Mouse (Mus musculus) hindbrain, embryonic 14.5 days (tissue): ENCODE measurements around the gene Kif26b. TPM values are rescaled to one million over a fixed set of nuclear protein-coding genes. Genes with fewer than 3 reads are reported as not detected.

Experiments
- ATAC-seq: fragments of 200-750 bp; cut with Nextera tagmentation; 2 replicates; pipeline ENCODE4 v1.8.0; 2017; ENCODE audit warnings: moderate number of reproducible peaks, mild to moderate bottlenecking, moderate TSS enrichment, moderate library complexity; ENCODE audit not compliant: low FRiP score
- DNase-seq: peaks from one replicate; pipeline ENCODE4 v3.0.0-alpha.2; 2015; ENCODE audit warnings: low spot score
- H3K27ac ChIP-seq: fragments of 300-500 bp; sonication (generic); 2 replicates; pipeline ENCODE4 v1.5.1; 2014; ENCODE audit warnings: mild to moderate bottlenecking, moderate library complexity
- H3K27me3 ChIP-seq: fragments of 300-500 bp; sonication (generic); 2 replicates; pipeline ENCODE4 v1.6.1; 2014; ENCODE audit warnings: mild to moderate bottlenecking, low read length, mixed read lengths; ENCODE audit not compliant: control insufficient read depth, insufficient read depth
- H3K36me3 ChIP-seq: fragments of 300-500 bp; sonication (generic); replicated peaks from 2 replicates; pipeline ENCODE4 v1.6.1; 2014; ENCODE audit not compliant: control insufficient read depth, insufficient read depth
- H3K4me1 ChIP-seq: fragments of 300-500 bp; sonication (generic); replicated peaks from 2 replicates; pipeline ENCODE4 v1.6.1; 2014; ENCODE audit warnings: antibody characterized with exemption, low read length, mixed read lengths; ENCODE audit not compliant: control insufficient read depth, insufficient read depth
- H3K4me2 ChIP-seq: fragments of 300-500 bp; sonication (generic); replicated peaks from 2 replicates; pipeline ENCODE4 v1.6.1; 2014; ENCODE audit warnings: mild to moderate bottlenecking, moderate library complexity
- H3K4me3 ChIP-seq: fragments of 300-500 bp; sonication (generic); replicated peaks from 2 replicates; pipeline ENCODE4 v1.5.1; 2014; ENCODE audit warnings: mild to moderate bottlenecking, low read length
- H3K9ac ChIP-seq: fragments of 300-500 bp; sonication (generic); 2 replicates; pipeline ENCODE4 v1.6.1; 2014
- H3K9me3 ChIP-seq: fragments of 300-500 bp; sonication (generic); 2 replicates; pipeline ENCODE4 v1.6.1; 2016; ENCODE audit warnings: low read length; ENCODE audit not compliant: control insufficient read depth
- WGBS: fragments of 180-500 bp; shearing (Covaris S2); extraction: QIAGEN DNeasy Blood & Tissue Kit; methylation state at CpG from one replicate; pipeline ENCODE4 v1.1.7; 2014; 5-methylcytosine and 5-hydroxymethylcytosine counted together
- polyA plus RNA-seq: library from polyadenylated mRNA; unstranded; fragments of >200 nt; fragmentation: Nextera tagmentation; extraction: Ambion mirVana; gene quantifications from 2 replicates; pipeline ENCODE4 v1.2.1, GENCODE M21; 2014

Kif26b gene
- polyA plus RNA-seq, 1 experiment from 2014 or later = 15.8 TPM

- WGBS = 84% methylated on average over 4 of the region's 4 CpGs
These were observed 205.7 kb downstream of the Kif26b start for GRCm38 (mm10) chr1:178734576-178734975.

GRCm38 (mm10) chr1:178736931-178737330 lies 208.0 kb downstream of the Kif26b start:
- no peak for DNase-seq
- 97% methylated on average over 2 of the region's 2 CpGs for WGBS

More at GRCm38 (mm10) chr1:178734576-178734975, 205.7 kb downstream of the Kif26b start:
- Histone ChIP-seq H3K27ac (no peak overlapping the region), H3K4me3 (no peak overlapping the region), H3K27me3 (no peaks in the 10 kb centered on the region), H3K4me1 (no peaks in the 10 kb centered on the region), H3K9me3 (no peaks in the 10 kb centered on the region), H3K36me3 (no peaks in the 10 kb centered on the region), H3K9ac (no peak overlapping the region), H3K4me2 (no peak overlapping the region)
- no peak for DNase-seq
- ATAC-seq = no peak

GRCm38 (mm10) chr1:178743820-178744219 lies 214.9 kb downstream of the Kif26b start:
- 90% methylated on average over 5 of the region's 5 CpGs for WGBS
- H3K9me3 ChIP-seq = no peaks in the 10 kb centered on the region; the same call in 1 of the 2 replicates
- no peak overlapping the region for H3K27ac ChIP-seq
- H3K27me3 ChIP-seq = no peaks in the 10 kb centered on the region
- no peak overlapping the region for H3K9ac ChIP-seq
- no peak overlapping the region for H3K4me3 ChIP-seq
- no peak overlapping the region for H3K4me2 ChIP-seq
- DNase-seq = no peak
- ATAC-seq = no peak
- H3K4me1 ChIP-seq = peaks cover 15% of the 10 kb centered on the region
- no peaks in the 10 kb centered on the region for H3K36me3 ChIP-seq

More at GRCm38 (mm10) chr1:178736931-178737330, 208.0 kb downstream of the Kif26b start:
- no peaks in the 10 kb centered on the region for H3K27me3 ChIP-seq
- no peaks in the 10 kb centered on the region for H3K4me1 ChIP-seq
- no peaks in the 10 kb centered on the region for H3K36me3 ChIP-seq
- no peak for ATAC-seq
- no peak overlapping the region for H3K9ac ChIP-seq
- no peak overlapping the region for H3K4me2 ChIP-seq
- no peak overlapping the region for H3K27ac ChIP-seq
- no peak overlapping the region for H3K4me3 ChIP-seq
- H3K9me3 ChIP-seq = no peaks in the 10 kb centered on the region

- Histone ChIP-seq H3K4me2 (no peak overlapping the region), H3K4me1 (peaks cover 15% of the 10 kb centered on the region), H3K9ac (no peak overlapping the region), H3K4me3 (no peak overlapping the region), H3K27ac (0 out of 2 replicates have a peak overlapping the region, but pooled peaks have one; percentile 16), H3K9me3 (no peaks in the 10 kb centered on the region; the same call in 1 of the 2 replicates), H3K27me3 (no peaks in the 10 kb centered on the region), H3K36me3 (no peaks in the 10 kb centered on the region)
- WGBS = 69% methylated on average over 7 of the region's 7 CpGs
- DNase-seq (no peak), ATAC-seq (no peak)
These were observed 215.6 kb downstream of the Kif26b start for GRCm38 (mm10) chr1:178744526-178744925.

GRCm38 (mm10) chr1:178744961-178745360 lies 216.0 kb downstream of the Kif26b start:
- DNase-seq = no peak
- Histone ChIP-seq H3K9ac (no peak overlapping the region), H3K4me1 (peaks cover 15% of the 10 kb centered on the region), H3K36me3 (no peaks in the 10 kb centered on the region), H3K27me3 (no peaks in the 10 kb centered on the region), H3K9me3 (no peaks in the 10 kb centered on the region; the same call in 1 of the 2 replicates), H3K27ac (no peak overlapping the region), H3K4me3 (no peak overlapping the region), H3K4me2 (no peak overlapping the region)
- ATAC-seq = no peak
- 64% methylated on average over 6 of the region's 6 CpGs for WGBS

GRCm38 (mm10) chr1:178745471-178745870 lies 216.5 kb downstream of the Kif26b start:
- Histone ChIP-seq H3K27ac (no peak overlapping the region), H3K4me1 (peaks cover 15% of the 10 kb centered on the region), H3K4me3 (no peak overlapping the region), H3K9me3 (no peaks in the 10 kb centered on the region; the same call in 1 of the 2 replicates), H3K9ac (no peak overlapping the region), H3K4me2 (no peak overlapping the region), H3K36me3 (no peaks in the 10 kb centered on the region), H3K27me3 (no peaks in the 10 kb centered on the region)
- no peak for DNase-seq
- 88% methylated on average over 6 of the region's 6 CpGs for WGBS
- ATAC-seq = no peak

- Histone ChIP-seq H3K36me3 (no peaks in the 10 kb centered on the region), H3K27ac (0 out of 2 replicates have a peak overlapping the region, but pooled peaks have one; percentile 20), H3K9ac (no peak overlapping the region), H3K9me3 (no peaks in the 10 kb centered on the region; the same call in 1 of the 2 replicates), H3K4me1 (peaks cover 15% of the 10 kb centered on the region), H3K4me3 (no peak overlapping the region), H3K27me3 (no peaks in the 10 kb centered on the region), H3K4me2 (no peak overlapping the region)
- 60% methylated on average over 13 of the region's 13 CpGs for WGBS
- ATAC-seq = 0 out of 2 replicates have a peak, but pooled peaks have one; percentile 59
- peak; percentile 47 for DNase-seq
These were observed 218.6 kb downstream of the Kif26b start for GRCm38 (mm10) chr1:178747279-178748221.

- Histone ChIP-seq H3K27ac (0 out of 2 replicates have a peak overlapping the region, but pooled peaks have one; percentile 20), H3K9ac (no peak overlapping the region), H3K27me3 (no peaks in the 10 kb centered on the region), H3K4me1 (peaks cover 15% of the 10 kb centered on the region), H3K4me3 (no peak overlapping the region), H3K36me3 (no peaks in the 10 kb centered on the region), H3K4me2 (no peak overlapping the region), H3K9me3 (no peaks in the 10 kb centered on the region; the same call in 1 of the 2 replicates)
- DNase-seq = no peak
- WGBS = 57% methylated on average over 7 of the region's 7 CpGs
- no peak for ATAC-seq
These were observed 219.3 kb downstream of the Kif26b start for GRCm38 (mm10) chr1:178748222-178748600.

GRCm38 (mm10) chr1:178748617-178749016 lies 219.7 kb downstream of the Kif26b start:
- Histone ChIP-seq H3K4me2 (no peak overlapping the region), H3K27me3 (no peaks in the 10 kb centered on the region), H3K27ac (peak overlapping the region; percentile 1; the same call in 1 of the 2 replicates), H3K9ac (no peak overlapping the region), H3K36me3 (no peaks in the 10 kb centered on the region), H3K4me1 (peaks cover 15% of the 10 kb centered on the region), H3K4me3 (no peak overlapping the region), H3K9me3 (no peaks in the 10 kb centered on the region; the same call in 1 of the 2 replicates)
- ATAC-seq (no peak), DNase-seq (no peak)
- 93% methylated on average over 1 of the region's 1 CpGs for WGBS
